ENCODE assay signal across 26 mouse cellular contexts in genomic region chr2:79302398-79302797, GRCm38 (mm10). TPM values are rescaled to one million over a fixed set of nuclear protein-coding genes. Genes with fewer than 3 reads are reported as not detected.
DNase-seq lines count a peak whose midpoint lies in the region; ATAC-seq and TF ChIP-seq lines count a peak whose summit lies in the region.
"Had no signal": no experiment of that assay in that cellular context is flagged by ENCODE, and none has a peak within 500 bp of the region (broad histone marks: within the 10 kb centered on the region; RNA-seq: fewer than 3 reads in every experiment).

No protein-coding gene starts in this region.

- no peak for TF ChIP-seq POLR2A in CH12.LX (IDR thresholded peaks at IDR 0.05; ENCODE audit: low read depth, low read length)

- in situ Hi-C loops in CH12.LX (cut with MboI; ENCODE audit: low pct_ligation_motif_present, low pct_unique_long_range_greater_than_20kb, low sequenced_read_pairs), result no loop called here

- dilution Hi-C loops in CH12.LX (cut with MboI; ENCODE audit: extremely low pct_ligation_motif_present, extremely low pct_unique_long_range_greater_than_20kb, low sequenced_read_pairs), result no loop called here

- H3K79me2 ChIP-seq in CH12.LX (replicated peaks; ENCODE audit: control insufficient read depth, extremely low read depth, insufficient read depth, poor library complexity, severe bottlenecking), result peaks cover 15% of the 10 kb centered on the region

- no peaks in the 10 kb centered on the region for H3K27me3 ChIP-seq in CH12.LX (replicated peaks)
- H3K27me3 ChIP-seq: embryonic facial prominence, embryonic 13.5 days; embryonic facial prominence, embryonic 15.5 days; forebrain, embryonic 12.5 days; forebrain, embryonic 15.5 days had no signal

- peaks cover 33 to 75% of the 10 kb centered on the region in 2 experiments for H3K36me3 ChIP-seq in CH12.LX (replicated peaks in 1 of 2; ENCODE audit: control insufficient read depth in 1 of 2, insufficient read depth in 1 of 2, low read length in 1 of 2)
- H3K36me3 ChIP-seq: embryonic facial prominence, embryonic 13.5 days; embryonic facial prominence, embryonic 15.5 days; forebrain, embryonic 10.5 days; forebrain, embryonic 12.5 days; forebrain, embryonic 15.5 days had no signal

- no peaks in the 10 kb centered on the region for H3K9me3 ChIP-seq in CH12.LX (replicated peaks; ENCODE audit: low read length)
- H3K9me3 ChIP-seq: embryonic facial prominence, embryonic 13.5 days; embryonic facial prominence, embryonic 15.5 days; forebrain, embryonic 10.5 days; forebrain, embryonic 12.5 days; forebrain, embryonic 15.5 days had no signal

- intact Hi-C loops in gastrocnemius, postnatal 14 days (cut with DNase I; ENCODE audit: low total_unique reads), result no loop called here

- 0 out of 4 replicates have a peak, but pooled peaks cover 0 to 6% of the 10 kb centered on the region in 2 experiments for H3K4me1 ChIP-seq in CH12.LX (ENCODE audit: control insufficient read depth in 1 of 2, insufficient read depth in 2 of 2)
- H3K4me1 ChIP-seq: embryonic facial prominence, embryonic 15.5 days; forebrain, embryonic 10.5 days; forebrain, embryonic 12.5 days; forebrain, embryonic 15.5 days had no signal

- H3K4me2 ChIP-seq in CH12.LX (ENCODE audit: insufficient read depth, low read depth, poor library complexity, severe bottlenecking), result no peak overlapping the region
- H3K4me2 ChIP-seq: embryonic facial prominence, embryonic 13.5 days; embryonic facial prominence, embryonic 15.5 days; forebrain, embryonic 12.5 days; forebrain, embryonic 15.5 days had no signal

- H3K9ac ChIP-seq in CH12.LX (ENCODE audit: insufficient read depth, low read depth), result no peak overlapping the region
- H3K9ac ChIP-seq: embryonic facial prominence, embryonic 13.5 days; embryonic facial prominence, embryonic 15.5 days; forebrain, embryonic 12.5 days; forebrain, embryonic 15.5 days; forebrain, postnatal 0 days had no signal

- no peak for TF ChIP-seq CTCF in CH12.LX (conservative IDR thresholded peaks at IDR 0.05 in 1 of 2, IDR thresholded peaks at IDR 0.05 in 1 of 2; ENCODE audit: low read depth in 2 of 2, low read length in 2 of 2)

- H3K27ac ChIP-seq in CH12.LX (ENCODE audit: insufficient read depth, low read depth), result no peak overlapping the region
- H3K27ac ChIP-seq: embryonic facial prominence, embryonic 13.5 days; embryonic facial prominence, embryonic 15.5 days; forebrain, embryonic 10.5 days; forebrain, embryonic 12.5 days; forebrain, embryonic 15.5 days had no signal

- peak; percentile 58 for ATAC-seq in CD4-positive, CD25-positive, alpha-beta regulatory T cell, adult 4 months
- ATAC-seq in granulocyte monocyte progenitor cell, adult 5-6 weeks (replicated peaks; ENCODE audit: poor library complexity, severe bottlenecking), result 0 out of 2 replicates have a peak, but pooled peaks have one; percentile 46
- ATAC-seq: forebrain, embryonic 15.5 days; forebrain, postnatal 0 days; Patski had no signal

- no peak for TF ChIP-seq RAD21 in CH12.LX (IDR thresholded peaks at IDR 0.05; ENCODE audit: low read depth, low read length)

- no peak for TF ChIP-seq EP300 in CH12.LX (IDR thresholded peaks at IDR 0.05; ENCODE audit: low read length)

- H3K4me3 ChIP-seq in CH12.LX (replicated peaks in 1 of 3; ENCODE audit: low read depth in 2 of 3, low read length in 2 of 3, poor library complexity in 1 of 3), result no peak overlapping the region
- H3K4me3 ChIP-seq: embryonic facial prominence, embryonic 13.5 days; embryonic facial prominence, embryonic 15.5 days; erythroblast, embryonic 14.5 days; forebrain, embryonic 10.5 days; forebrain, embryonic 12.5 days; forebrain, embryonic 15.5 days had no signal

- DNase-seq in CH12.LX (ENCODE audit: extremely low read depth) (no peak), MEL-GATA-1-ER (ENCODE audit: extremely low read depth, low read depth) (peak; percentile 4)
- DNase-seq in cerebellum, postnatal 4 days (ENCODE audit: low spot score in 2 of 2), result no peak
- no peak for DNase-seq in embryo, embryonic 10.5 days (ENCODE audit: low spot score)
- no peak for DNase-seq in gastrocnemius, postnatal 14 days
- no peak for DNase-seq in Muller cell, postnatal 12 days (ENCODE audit: inconsistent ontology term)
- DNase-seq: adrenal gland, adult 2 months; adrenal gland, postnatal 10 days; adrenal gland, postnatal 25 days; cerebellum, adult 11 months; cerebellum, adult 18-20 months; cerebellum, adult 8-10 months; cerebellum, adult 9-11 months; cerebellum, postnatal 14 days; cerebellum, postnatal 36 days; embryo, embryonic 11 days; forebrain, postnatal 0 days had no signal

TF ChIP-seq in CH12.LX, 34 proteins besides CTCF, POLR2A, EP300 and RAD21:
- TF ChIP-seq ZC3H11A (IDR thresholded peaks at IDR 0.05; ENCODE audit: low read depth, low read length) (no peak), ELF1 (IDR thresholded peaks at IDR 0.05; ENCODE audit: low read depth, low read length) (0 out of 2 replicates have a peak, but pooled peaks have one; percentile 13), BHLHE40 (IDR thresholded peaks at IDR 0.05; ENCODE audit: low read depth, low read length) (peak; percentile 25; the same call in 1 of the 2 replicates), JUN (IDR thresholded peaks at IDR 0.05; ENCODE audit: insufficient read depth, low read depth, low read length) (no peak)

RNA-seq across cellular contexts. Expression of gene Itga4, which starts 47.2 kb away (rescaled TPM):
- 100 to 1,000 TPM; 162 to 224 TPM for polyA plus RNA-seq in CD4-positive, CD25-positive, alpha-beta regulatory T cell, adult 4 months (2017; shearing (Covaris generic))
- total RNA-seq in CH12.LX (2012; rRNA removed) (79.3 and 80.0 TPM in 2 replicates), CH12.LX (2014; rRNA removed) (54.3 and 55.7 TPM in 2 replicates)
- polyA plus RNA-seq in CH12.LX (2012; ENCODE audit: insufficient read length, low read depth), result 44.7 and 51.2 TPM in 2 replicates
- total RNA-seq in granulocyte monocyte progenitor cell, adult 5-6 weeks (2014; fragmentation: Nextera tagmentation), result 72.8 and 84.9 TPM in 2 replicates
- total RNA-seq in granulocyte monocyte progenitor cell, adult 5-6 weeks (2017), result 80.1 and 85.1 TPM in 2 replicates
- total RNA-seq in gastrocnemius, postnatal 14 days (2021), result 1 to 10 TPM; 2.9 to 3.9 TPM

Comparison
In these comparisons a context has a peak if more than half of its experiments do, and no peak if none do; other contexts are left out.
1. RNA of gene Itga4, which starts 47.2 kb away (total RNA-seq): 72.8 to 85.1 TPM in granulocyte monocyte progenitor cell, adult 5-6 weeks and 54.3 to 80.0 TPM in CH12.LX; 2.9 to 3.9 TPM in gastrocnemius, postnatal 14 days; every median in the first group is over 10 times any median in the second.